Mouse (Mus musculus): ENCODE measurements around the gene Rcl1.

Rcl1 gene

GRCm38 (mm10) chr19:29113746-29114649 is 12.8 kb downstream of the Rcl1 start:
- no peak for DNase-seq (ENCODE audit: low read depth)

DNA sequence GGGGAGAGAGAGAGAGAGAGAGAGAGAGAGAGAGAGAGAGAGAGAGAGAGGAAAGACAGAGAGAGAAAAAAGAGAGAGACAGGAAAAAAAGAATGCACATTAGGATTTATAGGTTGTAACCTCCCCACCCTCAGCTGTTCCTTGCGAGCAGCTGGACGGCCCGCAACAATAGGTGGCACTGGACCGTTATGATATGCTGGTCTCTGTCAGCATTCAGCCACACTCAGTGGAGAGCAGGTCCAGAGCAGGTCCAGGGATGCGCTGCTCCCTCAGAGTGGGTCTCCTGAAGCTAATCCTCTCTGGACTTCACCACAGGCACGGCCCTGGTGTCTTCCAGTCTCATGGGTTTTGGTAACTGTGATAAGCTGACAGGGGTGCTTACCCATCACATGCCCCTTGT is 15.6 kb downstream of the Rcl1 start:
- DNase-seq (ENCODE audit: low read depth) = no peak

DNA sequence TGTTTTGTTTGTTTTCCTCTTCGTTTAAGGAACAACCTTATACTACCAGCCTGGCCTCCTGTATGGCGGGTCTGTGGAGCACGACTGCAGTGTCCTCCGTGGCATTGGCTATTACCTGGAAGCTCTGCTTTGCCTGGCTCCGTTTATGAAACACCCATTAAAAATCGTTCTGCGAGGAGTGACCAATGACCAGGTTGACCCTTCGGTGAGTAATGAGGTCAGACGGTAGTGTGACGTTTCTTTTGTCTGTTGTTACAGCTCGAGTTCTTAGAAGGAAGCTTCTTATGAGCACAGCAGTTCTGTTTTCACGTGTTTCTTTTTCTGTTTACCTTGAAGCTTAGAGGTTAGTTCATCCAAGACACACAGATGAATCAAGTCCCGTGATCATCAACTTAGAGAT is 17.0 kb downstream of the Rcl1 start:
- DNase-seq (ENCODE audit: low read depth) = no peak

GRCm38 (mm10) chr19:29120311-29120710 is 19.1 kb downstream of the Rcl1 start:
- DNase-seq (ENCODE audit: low read depth) = no peak

GRCm38 (mm10) chr19:29121394-29121793 is 20.2 kb downstream of the Rcl1 start:
- no peak for DNase-seq (ENCODE audit: low read depth)

DNA sequence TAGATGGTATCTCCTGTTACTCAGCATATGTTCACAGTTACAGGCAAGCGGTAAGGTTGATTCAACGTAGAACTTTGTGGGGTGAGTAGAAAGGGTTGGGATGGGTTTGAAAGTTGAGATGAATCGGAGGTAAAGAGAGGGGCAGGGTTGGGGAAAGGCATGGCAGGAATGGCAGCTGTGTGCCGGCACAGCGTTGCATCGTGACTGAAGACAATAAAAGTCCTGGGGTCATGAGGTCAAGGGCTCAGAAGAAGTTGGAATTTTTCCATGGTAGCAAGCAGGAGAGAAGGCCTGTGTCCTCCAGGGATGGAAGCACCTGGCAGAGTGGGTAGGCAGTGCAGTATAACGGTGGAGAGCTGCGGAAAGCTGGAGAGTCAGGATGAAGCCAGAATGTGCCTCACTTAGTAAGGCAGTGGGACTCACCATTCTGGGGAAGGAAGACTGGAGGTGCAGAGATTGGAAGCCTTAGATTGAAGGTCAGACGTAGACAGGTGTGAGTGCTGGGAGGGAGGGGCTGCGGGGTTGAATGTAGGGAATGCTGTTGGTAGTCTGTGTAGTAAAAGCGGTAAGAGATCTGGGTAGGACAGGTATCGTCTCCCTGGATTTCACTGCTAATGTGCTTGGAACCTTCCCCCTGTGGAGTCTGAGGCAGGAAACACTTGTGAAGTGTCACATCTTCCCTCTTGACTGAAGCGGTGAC is 23.9 kb downstream of the Rcl1 start:
- DNase-seq (ENCODE audit: low read depth) = no peak

DNA sequence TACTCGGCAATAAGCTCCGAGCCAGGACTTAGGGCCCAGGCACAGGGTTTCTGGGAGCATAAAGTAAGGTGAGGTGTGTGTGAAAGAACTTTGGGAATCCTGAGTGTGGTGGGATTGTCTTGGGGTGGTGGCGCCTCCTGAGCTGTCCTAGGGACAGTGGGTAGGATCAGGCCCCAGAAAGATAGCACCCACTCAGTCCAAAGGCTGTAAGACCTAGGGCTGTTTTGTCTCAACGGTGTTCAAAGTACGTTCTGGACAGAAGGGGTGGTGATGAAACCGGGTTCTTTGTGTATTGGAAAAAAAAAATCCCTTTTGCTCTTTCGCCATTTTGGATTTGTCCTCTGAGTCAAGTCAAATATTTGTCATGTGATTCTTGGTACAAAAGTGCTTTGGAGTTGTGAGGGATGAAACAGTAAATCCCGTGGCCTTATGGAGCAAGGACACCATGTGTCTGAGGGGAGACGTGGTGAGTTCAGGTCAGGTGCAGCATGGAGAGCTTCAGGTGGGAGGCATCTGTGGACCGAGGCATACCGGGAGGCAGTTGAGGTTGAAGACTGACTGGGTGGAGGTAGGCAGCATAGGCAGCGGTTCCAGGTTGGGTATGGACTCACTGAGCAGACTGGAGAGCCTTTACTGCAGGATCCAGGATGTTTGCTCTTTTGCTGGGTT is 25.3 kb downstream of the Rcl1 start:
- DNase-seq (ENCODE audit: low read depth) = no peak

GRCm38 (mm10) chr19:29127331-29127730 is 26.2 kb downstream of the Rcl1 start:
- no peak for DNase-seq (ENCODE audit: low read depth)

DNA sequence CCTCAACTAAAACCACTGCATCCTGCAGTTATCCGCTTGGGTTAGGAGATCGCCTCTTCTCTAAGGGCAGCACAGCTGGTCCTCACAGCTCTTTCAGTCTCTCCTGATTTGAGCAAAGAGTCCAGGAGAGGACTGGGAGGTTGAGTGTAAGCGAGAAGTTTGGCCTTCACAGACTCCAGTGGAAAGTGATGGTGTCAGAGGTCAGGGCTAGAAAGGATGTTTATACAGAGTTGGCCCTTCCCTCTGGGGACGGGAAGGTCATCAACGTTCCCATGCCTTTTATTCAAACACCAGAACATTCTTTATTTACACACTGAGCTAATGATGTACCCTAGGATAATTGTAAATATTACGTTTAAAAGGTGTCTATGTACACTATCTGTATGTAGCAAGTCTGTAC is 27.0 kb downstream of the Rcl1 start:
- DNase-seq (ENCODE audit: low read depth) = no peak

- no peak for DNase-seq (ENCODE audit: low read depth)
These were observed 28.4 kb downstream of the Rcl1 start for GRCm38 (mm10) chr19:29129551-29129950.

DNA sequence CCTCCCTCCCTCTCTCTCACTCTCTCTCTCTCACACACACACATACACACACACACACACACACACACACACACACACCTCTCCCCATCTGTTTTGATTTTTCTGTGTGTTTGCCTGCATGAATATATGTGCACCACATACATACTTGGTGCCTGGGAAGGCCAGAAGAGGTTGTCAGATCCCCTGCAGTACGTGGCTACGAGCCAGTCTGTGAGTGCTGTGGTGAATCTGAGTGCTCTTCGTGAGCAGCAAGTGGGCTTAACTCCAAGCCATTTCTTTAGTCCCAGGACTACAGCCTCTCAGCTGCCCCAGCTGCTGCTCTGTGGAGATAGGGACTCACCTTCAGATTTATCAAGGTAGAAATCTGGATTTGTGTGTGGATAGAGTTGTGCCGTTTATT is 30.0 kb downstream of the Rcl1 start:
- DNase-seq (ENCODE audit: low read depth) = no peak

DNA sequence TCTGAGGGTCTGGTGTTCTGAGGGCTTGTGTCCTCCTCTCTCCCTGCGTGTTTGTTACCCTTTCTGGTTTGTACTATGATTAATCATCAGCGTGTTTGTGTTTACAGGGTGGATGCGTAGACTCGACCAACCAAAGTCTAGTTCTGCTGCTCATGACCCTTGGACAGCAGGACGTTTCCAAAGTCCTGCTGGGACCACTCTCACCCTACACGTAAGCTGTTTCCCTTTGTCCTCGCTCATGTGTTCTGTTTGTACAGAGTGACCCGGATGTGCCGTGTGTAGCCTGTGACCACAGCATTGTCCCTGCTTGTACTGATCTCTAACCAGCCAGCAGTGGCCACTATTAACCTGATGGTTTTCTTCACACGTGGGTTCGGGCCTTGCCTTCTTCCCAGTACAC is 33.1 kb downstream of the Rcl1 start:
- DNase-seq (ENCODE audit: low read depth) = no peak

DNA sequence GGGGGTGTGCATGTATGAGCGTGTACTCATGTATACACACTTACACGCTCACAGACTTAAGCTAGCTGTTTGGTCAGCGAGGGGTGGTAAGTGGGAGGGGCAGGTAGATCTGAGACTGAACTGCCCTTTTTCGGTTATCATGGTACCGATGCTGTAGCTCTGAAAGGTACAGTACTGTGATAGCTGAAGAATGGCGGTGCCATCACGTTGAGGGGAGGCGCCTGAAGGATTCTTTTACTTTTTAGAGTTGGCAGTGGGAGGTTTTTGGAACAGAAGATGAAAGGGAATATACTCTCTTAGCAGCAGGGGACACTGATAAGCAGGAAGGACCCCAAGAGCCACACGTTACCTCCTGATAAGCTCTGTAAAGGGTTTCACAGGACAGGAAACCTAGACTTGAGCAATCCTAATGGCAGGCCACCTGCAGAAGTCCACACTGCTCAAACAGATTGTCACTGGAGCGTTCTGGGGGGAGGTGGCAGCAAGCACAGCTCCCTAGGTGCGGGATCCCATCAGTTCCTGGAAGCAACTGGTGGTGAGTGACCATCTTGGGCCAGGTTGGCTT is 34.1 kb downstream of the Rcl1 start:
- DNase-seq (ENCODE audit: low read depth) = no peak

DNA sequence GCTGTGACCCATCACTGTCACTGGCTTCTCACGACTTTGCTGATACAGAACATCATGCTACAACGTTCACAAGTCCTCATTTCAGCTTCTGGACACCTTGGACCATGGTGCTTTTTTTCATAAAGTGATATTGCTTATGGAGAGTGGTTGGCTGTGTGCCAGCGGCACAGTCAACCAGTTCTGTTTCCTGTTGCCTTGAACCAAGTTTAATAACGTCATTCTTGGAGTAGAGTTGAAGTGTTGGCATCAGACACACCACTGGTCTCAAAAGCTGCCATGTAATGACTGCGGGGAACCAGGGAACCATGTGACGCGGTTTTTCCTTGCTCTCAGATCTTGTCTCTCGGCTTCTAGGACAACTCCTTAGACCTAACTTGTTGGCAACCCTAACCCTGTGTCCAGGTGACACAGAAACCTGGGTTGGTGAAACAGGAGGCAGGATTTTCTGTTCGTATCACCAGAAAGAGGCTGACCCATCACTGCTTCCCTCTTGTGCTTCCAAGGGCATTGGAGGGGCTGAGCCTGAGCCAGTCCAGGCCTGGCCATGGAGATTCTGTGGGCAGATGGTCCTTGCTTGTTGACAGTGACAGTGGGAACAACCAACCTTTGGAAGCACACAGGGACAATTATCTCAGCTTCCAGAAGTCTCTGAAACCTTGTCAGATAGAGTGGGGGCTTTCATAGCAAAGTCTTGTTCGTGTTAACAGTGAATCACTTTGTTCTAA is 37.5 kb downstream of the Rcl1 start:
- no peak for DNase-seq (ENCODE audit: low read depth)

- no peak for DNase-seq (ENCODE audit: low read depth)
These were observed 38.7 kb downstream of the Rcl1 start for GRCm38 (mm10) chr19:29139699-29140456.

DNA sequence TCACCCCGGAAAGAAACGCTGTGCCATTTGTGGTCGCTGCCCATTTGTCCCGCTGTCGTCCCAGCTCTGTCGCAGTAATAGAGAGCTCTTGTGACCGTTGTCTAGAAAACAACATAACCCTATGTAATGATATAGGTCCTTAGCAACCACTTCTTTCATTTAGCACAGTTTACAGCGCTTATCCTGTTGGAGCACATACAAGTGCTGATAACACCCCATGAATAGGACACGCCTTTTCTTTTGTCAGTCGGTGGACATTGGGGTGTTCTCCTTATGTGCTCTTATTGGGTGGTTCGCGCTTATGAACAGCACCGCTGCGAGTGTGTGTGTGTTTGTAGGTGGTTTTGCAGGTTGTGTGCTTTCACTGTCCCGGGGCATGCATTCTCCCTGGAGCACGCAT is 39.8 kb downstream of the Rcl1 start:
- no peak for DNase-seq (ENCODE audit: low read depth)

GRCm38 (mm10) chr19:29142307-29142706 is 41.1 kb downstream of the Rcl1 start:
- no peak for DNase-seq (ENCODE audit: low read depth)

DNA sequence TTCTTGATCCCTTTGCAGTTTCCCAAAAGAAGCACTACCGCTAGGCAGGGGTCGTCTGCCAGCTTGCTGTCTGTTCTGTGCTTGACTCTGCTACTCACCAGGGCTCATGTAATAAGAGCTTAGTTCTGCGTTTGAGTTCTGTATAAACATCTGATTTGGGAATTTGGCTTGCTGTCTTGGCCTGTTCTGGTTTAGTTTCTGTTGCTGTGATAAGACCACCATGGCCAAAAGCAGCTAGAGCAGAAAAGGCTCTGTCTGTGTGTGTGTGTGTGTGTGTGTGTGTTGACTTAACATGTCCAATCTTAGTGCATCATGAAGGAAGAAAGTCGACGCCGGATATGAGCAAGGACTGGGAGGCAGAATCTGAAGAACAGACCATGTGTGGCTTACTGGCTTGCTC is 44.2 kb downstream of the Rcl1 start:
- DNase-seq (ENCODE audit: low read depth) = no peak

DNA sequence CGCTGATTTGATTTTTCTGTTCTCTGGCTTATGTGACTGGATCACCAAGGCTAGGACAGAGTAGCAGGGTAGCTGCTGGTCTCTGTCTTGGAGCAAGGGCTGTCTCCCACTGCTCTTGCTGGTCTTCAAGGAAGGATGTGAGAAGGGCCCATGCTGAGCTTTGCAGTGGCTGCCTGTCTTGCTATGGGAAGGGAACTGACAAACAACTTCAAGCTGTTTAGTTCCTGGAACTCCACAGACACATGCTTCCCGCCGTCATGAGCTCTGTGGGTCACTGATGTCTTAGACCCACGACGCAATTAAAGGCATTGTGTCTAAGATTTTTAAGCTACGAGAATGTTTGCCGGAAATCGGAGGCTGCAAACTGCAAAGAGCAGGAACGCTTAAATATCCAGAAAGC is 45.6 kb downstream of the Rcl1 start:
- DNase-seq (ENCODE audit: low read depth) = no peak

DNA sequence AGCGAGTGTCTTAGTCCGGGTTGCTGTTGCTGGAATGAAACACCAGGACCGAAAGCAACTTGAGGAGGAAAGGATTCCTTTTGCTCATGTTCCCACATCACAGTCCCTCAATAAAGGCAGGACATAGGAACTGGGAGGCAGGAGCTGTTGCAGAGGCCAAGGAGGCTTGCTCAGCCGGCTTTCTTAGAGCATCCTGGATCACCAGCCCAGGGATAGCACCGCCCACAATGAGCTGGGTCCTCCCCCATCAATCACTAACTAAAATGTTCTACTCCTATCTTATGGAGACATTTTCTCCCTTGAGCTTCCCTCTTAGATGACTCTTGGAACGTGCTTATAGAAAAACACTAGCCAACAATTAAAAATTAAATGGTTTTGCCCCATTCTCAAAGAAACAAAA is 48.4 kb downstream of the Rcl1 start:
- DNase-seq (ENCODE audit: low read depth) = no peak

DNA sequence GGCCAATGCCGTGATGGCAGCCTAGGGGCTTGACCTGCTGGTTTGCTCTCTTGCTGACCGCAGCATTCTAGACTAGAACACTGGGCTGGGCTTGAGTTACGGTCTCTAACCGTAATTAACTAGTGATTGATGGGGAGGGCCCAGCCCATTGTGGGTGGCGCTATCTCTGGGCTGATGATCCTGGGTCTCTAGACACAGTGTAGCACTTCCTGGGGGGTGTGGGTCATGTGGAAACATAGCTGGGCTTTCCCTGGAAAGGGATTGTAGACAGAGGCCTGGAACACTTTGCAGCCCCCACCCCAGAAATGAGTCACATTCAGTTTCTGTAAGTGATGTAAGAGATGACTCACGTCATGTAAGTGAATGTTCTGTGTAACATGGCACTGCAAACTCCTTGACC is 48.9 kb downstream of the Rcl1 start:
- DNase-seq (ENCODE audit: low read depth) = no peak
